ENCODE assay signal across 8 mouse cellular contexts in genomic region chr8:70477269-70477982, GRCm38 (mm10). TPM values are rescaled to one million over a fixed set of nuclear protein-coding genes. Genes with fewer than 3 reads are reported as not detected.
DNase-seq lines count a peak whose midpoint lies in the region; ATAC-seq and TF ChIP-seq lines count a peak whose summit lies in the region.

No protein-coding gene starts in this region.

- H3K27ac ChIP-seq in neural tube, embryonic 13.5 days (replicated peaks) = no peak overlapping the region

- no peak for TF ChIP-seq POLR2A in lung, adult 2 months (IDR thresholded peaks at IDR 0.05; ENCODE audit: borderline replicate concordance, extremely low read depth, low read depth, low read length)

- 0 out of 2 replicates have a peak, but pooled peaks cover 2% of the 10 kb centered on the region for H3K36me3 ChIP-seq in neural tube, embryonic 13.5 days

- WGBS in lung, adult 2 months = 7% methylated on average over 21 of the region's 21 CpGs
- 2% methylated on average over 21 of the region's 21 CpGs for WGBS in neural tube, embryonic 13.5 days

- no peak for DNase-seq in lung, adult 2 months
- DNase-seq in lung, postnatal 14 days = no peak
- DNase-seq in c-Kit-negative CD71-positive TER-119-positive erythroid progenitor cells, embryonic 14.5 days (ENCODE audit: low read depth, low spot score) = peak; percentile 60
- DNase-seq in liver = peak; percentile 86
- no peak for DNase-seq in left cerebral cortex, postnatal 10 days (ENCODE audit: extremely low spot score in 1 of 2, low spot score in 2 of 2)

- intact Hi-C loops in left cerebral cortex, postnatal 10 days (cut with DNase I) = no loop called here

- H3K4me2 ChIP-seq in neural tube, embryonic 13.5 days = peak overlapping the region; percentile 71

- peaks cover 45% of the 10 kb centered on the region for H3K27me3 ChIP-seq in neural tube, embryonic 13.5 days

- no peak overlapping the region for H3K9ac ChIP-seq in neural tube, embryonic 13.5 days

- ATAC-seq in hematopoietic stem cell, adult 5-6 weeks (replicated peaks in 1 of 2; ENCODE audit: insufficient read depth in 1 of 2, low FRiP score in 2 of 2, low TSS enrichment in 1 of 2, low read depth in 1 of 2, poor library complexity in 2 of 2, severe bottlenecking in 2 of 2) = peak; percentile 9 to 14; a peak in 1 of 4 replicates
- peak; percentile 42 for ATAC-seq in neural tube, embryonic 13.5 days (ENCODE audit: low read depth)
- no peak for ATAC-seq in monocyte, adult 5-6 weeks (replicated peaks; ENCODE audit: insufficient number of reproducible peaks, low FRiP score, low TSS enrichment, poor library complexity, severe bottlenecking)

- TF ChIP-seq CTCF in lung, adult 2 months (IDR thresholded peaks at IDR 0.05; ENCODE audit: insufficient read depth, low read length) = no peak

- H3K9me3 ChIP-seq in neural tube, embryonic 13.5 days = no peaks in the 10 kb centered on the region

- peak overlapping the region; percentile 62 for H3K4me3 ChIP-seq in lung, adult 2 months (replicated peaks; ENCODE audit: extremely low read depth, low read depth, low read length)
- H3K4me3 ChIP-seq in neural tube, embryonic 13.5 days = peak overlapping the region; percentile 74

- peaks cover 2% of the 10 kb centered on the region; the same call in 1 of the 2 replicates for H3K4me1 ChIP-seq in lung, adult 2 months (ENCODE audit: control insufficient read depth, insufficient read depth, low read length)
- H3K4me1 ChIP-seq in neural tube, embryonic 13.5 days (replicated peaks) = peaks cover 11% of the 10 kb centered on the region

RNA-seq across cellular contexts. Expression of gene Klhl26, which starts 0.7 kb away (rescaled TPM):
- 51.3 and 57.2 TPM in 2 replicates for polyA plus RNA-seq in lung, adult 2 months (2012; rRNA removed)
- 7.8 and 7.9 TPM in 2 replicates for total RNA-seq in hematopoietic stem cell, adult 5-6 weeks (2017)
- 25.6 and 27.6 TPM in 2 replicates for polyA plus RNA-seq in neural tube, embryonic 13.5 days (2015; fragmentation: Nextera tagmentation; extraction: Ambion mirVana)
- 3.3 to 8.3 TPM (median 3.4 TPM) in 3 replicates for total RNA-seq in monocyte, adult 5-6 weeks (2017)
- total RNA-seq in left cerebral cortex, postnatal 10 days (2021) = 10 to 100 TPM; 33.1 to 33.8 TPM

RNA-seq across cellular contexts. Expression of gene Tmem59l, which starts 9.7 kb away (rescaled TPM):
- 10.5 and 12.2 TPM in 2 replicates for polyA plus RNA-seq in lung, adult 2 months (2012; rRNA removed)
- total RNA-seq in hematopoietic stem cell, adult 5-6 weeks (2017) = 0.20 TPM in 1 of 2 replicates, not detected in the other
- 78.4 and 89.7 TPM in 2 replicates for polyA plus RNA-seq in neural tube, embryonic 13.5 days (2015; fragmentation: Nextera tagmentation; extraction: Ambion mirVana)
- not detected in 3 replicates for total RNA-seq in monocyte, adult 5-6 weeks (2017)
- total RNA-seq in left cerebral cortex, postnatal 10 days (2021) = 100 to 1,000 TPM; 146 to 159 TPM

RNA-seq across cellular contexts. Expression of gene Crlf1, which starts 15.5 kb away (rescaled TPM):
- 27.7 and 34.3 TPM in 2 replicates for polyA plus RNA-seq in lung, adult 2 months (2012; rRNA removed)
- total RNA-seq in hematopoietic stem cell, adult 5-6 weeks (2017) = not detected in 2 replicates
- 3.6 and 4.6 TPM in 2 replicates for polyA plus RNA-seq in neural tube, embryonic 13.5 days (2015; fragmentation: Nextera tagmentation; extraction: Ambion mirVana)
- not detected in 3 replicates for total RNA-seq in monocyte, adult 5-6 weeks (2017)
- 1 to 10 TPM; 7.0 to 9.5 TPM for total RNA-seq in left cerebral cortex, postnatal 10 days (2021)

RNA-seq across cellular contexts. Expression of gene Rex1bd, which starts 29.1 kb away (rescaled TPM):
- polyA plus RNA-seq in lung, adult 2 months (2012; rRNA removed) = 145 and 178 TPM in 2 replicates
- 32.8 and 38.3 TPM in 2 replicates for total RNA-seq in hematopoietic stem cell, adult 5-6 weeks (2017)
- polyA plus RNA-seq in neural tube, embryonic 13.5 days (2015; fragmentation: Nextera tagmentation; extraction: Ambion mirVana) = 143 and 153 TPM in 2 replicates
- 16.6 to 32.7 TPM (median 26.1 TPM) in 3 replicates for total RNA-seq in monocyte, adult 5-6 weeks (2017)
- total RNA-seq in left cerebral cortex, postnatal 10 days (2021) = 100 to 1,000 TPM in 1 of 2 experiments, 10 to 100 TPM in 1; 95.1 to 106 TPM

RNA-seq across cellular contexts. Expression of gene Uba52, which starts 33.2 kb away (rescaled TPM):
- polyA plus RNA-seq in lung, adult 2 months (2012; rRNA removed) = 370 and 371 TPM in 2 replicates
- 2,498 and 4,881 TPM in 2 replicates for total RNA-seq in hematopoietic stem cell, adult 5-6 weeks (2017)
- polyA plus RNA-seq in neural tube, embryonic 13.5 days (2015; fragmentation: Nextera tagmentation; extraction: Ambion mirVana) = 787 and 800 TPM in 2 replicates
- 1,178 to 1,886 TPM (median 1,315 TPM) in 3 replicates for total RNA-seq in monocyte, adult 5-6 weeks (2017)
- total RNA-seq in left cerebral cortex, postnatal 10 days (2021) = 1,000 to 10,000 TPM in 1 of 2 experiments, 100 to 1,000 TPM in 1; 991 to 1,007 TPM

Comparison
In these comparisons a context has a peak if more than half of its experiments do, and no peak if none do; other contexts are left out.
1. DNase-seq: peak in c-Kit-negative CD71-positive TER-119-positive erythroid progenitor cells, embryonic 14.5 days (single experiment) and liver (single experiment); none in lung, adult 2 months (single experiment), lung, postnatal 14 days (single experiment) and left cerebral cortex, postnatal 10 days (0 of 2).
2. RNA of gene Tmem59l, which starts 9.7 kb away (total RNA-seq): 146 to 159 TPM in left cerebral cortex, postnatal 10 days; 0.20 TPM in hematopoietic stem cell, adult 5-6 weeks and not detected in monocyte, adult 5-6 weeks; every median in the first group is over 100 times any median in the second.